Mouse (Mus musculus) hindbrain, embryonic 15.5 days (tissue): Measurements from ENCODE around the gene Ctnnbl1. TPM values are rescaled to one million over a fixed set of nuclear protein-coding genes. Genes with fewer than 3 reads are reported as not detected.

Experiments
- ATAC-seq: fragments of 200-750 bp; cut with Nextera tagmentation; 2 replicates; pipeline ENCODE4 v1.8.0; 2017; ENCODE audit warnings: low read depth, moderate number of reproducible peaks, moderate TSS enrichment; ENCODE audit not compliant: low FRiP score
- H3K27ac ChIP-seq: fragments of 300-500 bp; sonication (generic); replicated peaks from 2 replicates; pipeline ENCODE4 v1.5.1; 2015; ENCODE audit warnings: mild to moderate bottlenecking, inconsistent platforms
- H3K27me3 ChIP-seq: fragments of 300-500 bp; sonication (generic); 2 replicates; pipeline ENCODE4 v1.6.1; 2015; ENCODE audit warnings: control low read depth, inconsistent platforms
- H3K36me3 ChIP-seq: fragments of 300-500 bp; sonication (generic); 2 replicates; pipeline ENCODE4 v1.6.1; 2015; ENCODE audit warnings: control low read depth, inconsistent platforms
- H3K4me1 ChIP-seq: fragments of 300-500 bp; sonication (generic); replicated peaks from 2 replicates; pipeline ENCODE4 v1.6.1; 2015; ENCODE audit warnings: control low read depth, inconsistent platforms
- H3K4me2 ChIP-seq: fragments of 300-500 bp; sonication (generic); 2 replicates; pipeline ENCODE4 v1.6.1; 2015; ENCODE audit warnings: moderate library complexity, mild to moderate bottlenecking, inconsistent platforms
- H3K4me3 ChIP-seq: fragments of 300-500 bp; sonication (generic); 2 replicates; pipeline ENCODE4 v1.5.1; 2015; ENCODE audit warnings: mild to moderate bottlenecking, inconsistent platforms
- H3K9ac ChIP-seq: fragments of 300-500 bp; sonication (generic); 2 replicates; pipeline ENCODE4 v1.6.1; 2015; ENCODE audit warnings: inconsistent platforms
- H3K9me3 ChIP-seq: fragments of 300-500 bp; sonication (generic); 2 replicates; pipeline ENCODE4 v1.6.1; 2016; ENCODE audit warnings: control low read depth, inconsistent platforms
- WGBS: fragments of 180-500 bp; shearing (Covaris S2); methylation state at CpG from one replicate; pipeline ENCODE4 v1.1.7; 2015; 5-methylcytosine and 5-hydroxymethylcytosine counted together
- polyA plus RNA-seq: library from polyadenylated mRNA; unstranded; fragments of >200 nt; fragmentation: Nextera tagmentation; extraction: Ambion mirVana; gene quantifications from 2 replicates; pipeline ENCODE4 v1.2.1, GENCODE M21; 2015

The Ctnnbl1 gene
- polyA plus RNA-seq, 1 experiment from 2014 or later: 58.9 TPM

GRCm38 (mm10) chr2:157780956-157781355, 43.8 kb downstream of the Ctnnbl1 start:
- WGBS: 52% methylated on average over 3 of the region's 3 CpGs
- Histone ChIP-seq H3K4me1 (0 out of 2 replicates have a peak, but pooled peaks cover 3% of the 10 kb centered on the region), H3K4me2 (no peak overlapping the region), H3K27me3 (no peaks in the 10 kb centered on the region), H3K9me3 (no peaks in the 10 kb centered on the region), H3K4me3 (no peak overlapping the region), H3K36me3 (peaks cover 3% of the 10 kb centered on the region; the same call in 1 of the 2 replicates), H3K27ac (peak overlapping the region; percentile 66; the same call in 1 of the 2 replicates), H3K9ac (no peak overlapping the region)
- no peak for ATAC-seq

- Histone ChIP-seq H3K4me3 (no peak overlapping the region), H3K9me3 (no peaks in the 10 kb centered on the region), H3K27ac (0 out of 2 replicates have a peak overlapping the region, but pooled peaks have one; percentile 3), H3K36me3 (peaks cover 3% of the 10 kb centered on the region; the same call in 1 of the 2 replicates), H3K4me1 (peaks cover 5% of the 10 kb centered on the region; the same call in 1 of the 2 replicates), H3K4me2 (no peak overlapping the region), H3K9ac (no peak overlapping the region), H3K27me3 (no peaks in the 10 kb centered on the region)
- ATAC-seq: no peak
- WGBS: 78% methylated on average over 16 of the region's 16 CpGs
These were observed 46.0 kb downstream of the Ctnnbl1 start for GRCm38 (mm10) chr2:157783152-157783551.

- no peak overlapping the region for H3K4me2 ChIP-seq
- WGBS: 77% methylated on average over 6 of the region's 6 CpGs
- H3K27me3 ChIP-seq: no peaks in the 10 kb centered on the region
- H3K9me3 ChIP-seq: no peaks in the 10 kb centered on the region
- no peak overlapping the region for H3K4me3 ChIP-seq
- no peak overlapping the region for H3K9ac ChIP-seq
- H3K4me1 ChIP-seq: peaks cover 14% of the 10 kb centered on the region; the same call in 1 of the 2 replicates
- no peak for ATAC-seq
- peaks cover 3% of the 10 kb centered on the region; the same call in 1 of the 2 replicates for H3K36me3 ChIP-seq
- H3K27ac ChIP-seq: no peak overlapping the region
These were observed 47.0 kb downstream of the Ctnnbl1 start for GRCm38 (mm10) chr2:157784238-157784637.

- Histone ChIP-seq H3K4me3 (no peak overlapping the region), H3K27ac (no peak overlapping the region), H3K27me3 (no peaks in the 10 kb centered on the region), H3K36me3 (peaks cover 3% of the 10 kb centered on the region; the same call in 1 of the 2 replicates), H3K9me3 (no peaks in the 10 kb centered on the region), H3K4me1 (peaks cover 15% of the 10 kb centered on the region; the same call in 1 of the 2 replicates), H3K9ac (no peak overlapping the region), H3K4me2 (no peak overlapping the region)
- no peak for ATAC-seq
- 80% methylated on average over 2 of the region's 2 CpGs for WGBS
These were observed 47.4 kb downstream of the Ctnnbl1 start for GRCm38 (mm10) chr2:157784647-157785046.

- 66% methylated on average over 7 of the region's 7 CpGs for WGBS
- H3K4me3 ChIP-seq: no peak overlapping the region
- peaks cover 44% of the 10 kb centered on the region for H3K4me1 ChIP-seq
- H3K27ac ChIP-seq: no peak overlapping the region
- no peaks in the 10 kb centered on the region for H3K9me3 ChIP-seq
- H3K9ac ChIP-seq: no peak overlapping the region
- no peaks in the 10 kb centered on the region for H3K27me3 ChIP-seq
- no peaks in the 10 kb centered on the region for H3K36me3 ChIP-seq
- no peak for ATAC-seq
- H3K4me2 ChIP-seq: no peak overlapping the region
These were observed 52.0 kb downstream of the Ctnnbl1 start for GRCm38 (mm10) chr2:157789226-157789625.

- Histone ChIP-seq H3K4me1 (peaks cover 44% of the 10 kb centered on the region), H3K4me2 (no peak overlapping the region), H3K4me3 (no peak overlapping the region), H3K27ac (peak overlapping the region; percentile 47), H3K9me3 (no peaks in the 10 kb centered on the region), H3K36me3 (no peaks in the 10 kb centered on the region), H3K27me3 (no peaks in the 10 kb centered on the region), H3K9ac (no peak overlapping the region)
- ATAC-seq: no peak
- 55% methylated on average over 8 of the region's 8 CpGs for WGBS
These were observed 53.8 kb downstream of the Ctnnbl1 start for GRCm38 (mm10) chr2:157790836-157791495.

- Histone ChIP-seq H3K27ac (peak overlapping the region; percentile 47), H3K4me2 (no peak overlapping the region), H3K9ac (no peak overlapping the region), H3K4me1 (peaks cover 44% of the 10 kb centered on the region), H3K27me3 (no peaks in the 10 kb centered on the region), H3K9me3 (no peaks in the 10 kb centered on the region), H3K36me3 (no peaks in the 10 kb centered on the region), H3K4me3 (no peak overlapping the region)
- peak; percentile 55; the same call in 1 of the 2 replicates for ATAC-seq
- WGBS: 22% methylated on average over 14 of the region's 14 CpGs
These were observed 54.4 kb downstream of the Ctnnbl1 start for GRCm38 (mm10) chr2:157791528-157792162.

GRCm38 (mm10) chr2:157792840-157793552, 55.8 kb downstream of the Ctnnbl1 start:
- Histone ChIP-seq H3K36me3 (no peaks in the 10 kb centered on the region), H3K9me3 (no peaks in the 10 kb centered on the region), H3K27ac (no peak overlapping the region), H3K4me2 (no peak overlapping the region), H3K9ac (no peak overlapping the region), H3K4me3 (no peak overlapping the region), H3K27me3 (no peaks in the 10 kb centered on the region), H3K4me1 (peaks cover 44% of the 10 kb centered on the region)
- 84% methylated on average over 10 of the region's 10 CpGs for WGBS
- ATAC-seq: no peak

GRCm38 (mm10) chr2:157793851-157794332, 56.7 kb downstream of the Ctnnbl1 start:
- ATAC-seq: no peak
- H3K4me3 ChIP-seq: no peak overlapping the region
- 0 out of 2 replicates have a peak overlapping the region, but pooled peaks have one; percentile 4 for H3K27ac ChIP-seq
- peaks cover 36% of the 10 kb centered on the region for H3K4me1 ChIP-seq
- no peaks in the 10 kb centered on the region for H3K27me3 ChIP-seq
- H3K9me3 ChIP-seq: no peaks in the 10 kb centered on the region
- no peak overlapping the region for H3K9ac ChIP-seq
- H3K36me3 ChIP-seq: no peaks in the 10 kb centered on the region
- no peak overlapping the region for H3K4me2 ChIP-seq
- WGBS: 76% methylated on average over 8 of the region's 8 CpGs

- Histone ChIP-seq H3K9ac (no peak overlapping the region), H3K27ac (no peak overlapping the region), H3K27me3 (no peaks in the 10 kb centered on the region), H3K9me3 (no peaks in the 10 kb centered on the region), H3K4me2 (no peak overlapping the region), H3K36me3 (no peaks in the 10 kb centered on the region), H3K4me1 (peaks cover 32% of the 10 kb centered on the region), H3K4me3 (no peak overlapping the region)
- no peak for ATAC-seq
- whole genome bisulfite sequencing: 91% methylated on average over 1 of the region's 1 CpGs
These were observed 58.6 kb downstream of the Ctnnbl1 start for GRCm38 (mm10) chr2:157795627-157796423.

GRCm38 (mm10) chr2:157799533-157799932, 62.3 kb downstream of the Ctnnbl1 start:
- ATAC-seq: no peak
- peaks cover 40% of the 10 kb centered on the region for H3K4me1 ChIP-seq
- H3K27me3 ChIP-seq: no peaks in the 10 kb centered on the region
- no peaks in the 10 kb centered on the region for H3K36me3 ChIP-seq
- no peak overlapping the region for H3K4me3 ChIP-seq
- 94% methylated on average over 9 of the region's 9 CpGs for WGBS
- H3K9ac ChIP-seq: no peak overlapping the region
- no peaks in the 10 kb centered on the region for H3K9me3 ChIP-seq
- H3K27ac ChIP-seq: no peak overlapping the region; the same call in 1 of the 2 replicates
- no peak overlapping the region for H3K4me2 ChIP-seq
